22 mouse cellular contexts compared by ENCODE assay signal in genomic region chr9:49630336-49630735, GRCm38 (mm10).
DNase-seq lines count a peak whose midpoint lies in the region; ATAC-seq and TF ChIP-seq lines count a peak whose summit lies in the region.
"Had no signal": no experiment of that assay in that cellular context is flagged by ENCODE, and none has a peak within 500 bp of the region (broad histone marks: within the 10 kb centered on the region; RNA-seq: fewer than 3 reads in every experiment).

No protein-coding gene starts in this region.

- TF ChIP-seq POLR2A in cortical plate, adult 2 months (IDR thresholded peaks at IDR 0.05; ENCODE audit: extremely low read depth, insufficient read depth, low read length) = no peak

- peaks cover 21% of the 10 kb centered on the region for H3K4me1 ChIP-seq in hindbrain, embryonic 14.5 days (replicated peaks; ENCODE audit: control insufficient read depth, insufficient read depth, low read length)
- H3K4me1 ChIP-seq in hindbrain, postnatal 0 days (ENCODE audit: insufficient read depth, low read length) = 0 out of 2 replicates have a peak, but pooled peaks cover 5% of the 10 kb centered on the region
- peaks cover 40% of the 10 kb centered on the region for H3K4me1 ChIP-seq in neural tube, embryonic 13.5 days (replicated peaks)
- H3K4me1 ChIP-seq in cortical plate, adult 2 months (ENCODE audit: control insufficient read depth, insufficient read depth, low read length) = peaks cover 3% of the 10 kb centered on the region
- H3K4me1 ChIP-seq: embryonic facial prominence, embryonic 15.5 days; forebrain, embryonic 10.5 days had no signal

- no peak overlapping the region for H3K4me3 ChIP-seq in hindbrain, embryonic 14.5 days (replicated peaks; ENCODE audit: low read length)
- H3K4me3 ChIP-seq in hindbrain, postnatal 0 days (ENCODE audit: low read length) = no peak overlapping the region
- no peak overlapping the region for H3K4me3 ChIP-seq in neural tube, embryonic 13.5 days
- no peak overlapping the region for H3K4me3 ChIP-seq in cortical plate, adult 2 months (ENCODE audit: insufficient read depth, low read length)
- H3K4me3 ChIP-seq: embryonic facial prominence, embryonic 15.5 days; erythroblast, embryonic 14.5 days; forebrain, embryonic 10.5 days; heart, adult 2 months; heart, embryonic 12.5 days had no signal

- no peak for TF ChIP-seq CTCF in hindbrain, postnatal 0 days (IDR thresholded peaks at IDR 0.05; ENCODE audit: low read depth)
- no peak for TF ChIP-seq CTCF in cortical plate, adult 2 months (IDR thresholded peaks at IDR 0.05; ENCODE audit: extremely low read depth, insufficient read depth, low read length)

- H3K9me3 ChIP-seq in hindbrain, embryonic 14.5 days (ENCODE audit: control insufficient read depth, low read length) = no peaks in the 10 kb centered on the region
- no peaks in the 10 kb centered on the region for H3K9me3 ChIP-seq in hindbrain, postnatal 0 days (ENCODE audit: low read length)
- H3K9me3 ChIP-seq in neural tube, embryonic 13.5 days = no peaks in the 10 kb centered on the region
- H3K9me3 ChIP-seq: embryonic facial prominence, embryonic 15.5 days; forebrain, embryonic 10.5 days; heart, embryonic 12.5 days had no signal

- no peak overlapping the region for H3K4me2 ChIP-seq in hindbrain, embryonic 14.5 days (replicated peaks)
- H3K4me2 ChIP-seq in hindbrain, postnatal 0 days (ENCODE audit: low read depth, low read length) = no peak overlapping the region
- H3K4me2 ChIP-seq in neural tube, embryonic 13.5 days = no peak overlapping the region
- H3K4me2 ChIP-seq: embryonic facial prominence, embryonic 15.5 days; heart, embryonic 12.5 days had no signal

- DNase-seq in cerebellum, adult 9-11 months = peak; percentile 50
- no peak for DNase-seq in cerebellum, adult 8-10 months
- no peak for DNase-seq in hindbrain, embryonic 14.5 days (ENCODE audit: low spot score)
- no peak for DNase-seq in hindbrain, postnatal 0 days (ENCODE audit: low spot score)
- DNase-seq in neural tube, embryonic 10.5 days (ENCODE audit: extremely low spot score, low spot score) = no peak
- DNase-seq in right cerebral cortex, postnatal 36 days (ENCODE audit: low spot score in 2 of 2) = no peak
- DNase-seq: adrenal gland, postnatal 14 days; cerebellum, adult 9-10 months; embryo, embryonic 11 days; gastrocnemius, postnatal 10 days; heart, adult 2 months; heart, postnatal 36 days had no signal

- ATAC-seq in hindbrain, embryonic 14.5 days (ENCODE audit: low FRiP score) = no peak
- no peak for ATAC-seq in hindbrain, postnatal 0 days
- no peak for ATAC-seq in neural tube, embryonic 13.5 days (ENCODE audit: low read depth)
- ATAC-seq: activated CD4-positive, CD25-positive, alpha-beta regulatory T cell, adult 4 months; forebrain, embryonic 16.5 days; intestine, embryonic 16.5 days; Patski had no signal

- no peaks in the 10 kb centered on the region for H3K36me3 ChIP-seq in hindbrain, embryonic 14.5 days (replicated peaks; ENCODE audit: control insufficient read depth, insufficient read depth)
- no peaks in the 10 kb centered on the region for H3K36me3 ChIP-seq in hindbrain, postnatal 0 days (ENCODE audit: insufficient read depth, low read length)
- no peaks in the 10 kb centered on the region for H3K36me3 ChIP-seq in neural tube, embryonic 13.5 days
- H3K36me3 ChIP-seq: embryonic facial prominence, embryonic 15.5 days; forebrain, embryonic 10.5 days; heart, embryonic 12.5 days had no signal

- 0 out of 2 replicates have a peak overlapping the region, but pooled peaks have one; percentile 23 for H3K27ac ChIP-seq in hindbrain, embryonic 14.5 days
- H3K27ac ChIP-seq in hindbrain, postnatal 0 days = no peak overlapping the region
- H3K27ac ChIP-seq in neural tube, embryonic 13.5 days (replicated peaks) = peak overlapping the region; percentile 24; the same call in 1 of the 2 replicates
- H3K27ac ChIP-seq in cortical plate, adult 2 months (ENCODE audit: insufficient read depth, low read length) = peak overlapping the region; percentile 81; the same call in 1 of the 2 replicates
- H3K27ac ChIP-seq: embryonic facial prominence, embryonic 15.5 days; forebrain, embryonic 10.5 days; heart, adult 2 months had no signal

- WGBS in hindbrain, embryonic 14.5 days = 66% methylated on average over 2 of the region's 2 CpGs
- 63% methylated on average over 2 of the region's 2 CpGs for WGBS in hindbrain, postnatal 0 days
- WGBS in neural tube, embryonic 13.5 days = 68% methylated on average over 2 of the region's 2 CpGs

- no peaks in the 10 kb centered on the region for H3K27me3 ChIP-seq in hindbrain, embryonic 14.5 days (ENCODE audit: control insufficient read depth, insufficient read depth, low read length)
- H3K27me3 ChIP-seq in hindbrain, postnatal 0 days (ENCODE audit: insufficient read depth, low read length) = no peaks in the 10 kb centered on the region
- H3K27me3 ChIP-seq in neural tube, embryonic 13.5 days = no peaks in the 10 kb centered on the region
- H3K27me3 ChIP-seq: embryonic facial prominence, embryonic 15.5 days; heart, embryonic 12.5 days; Patski had no signal

- H3K9ac ChIP-seq in hindbrain, embryonic 14.5 days = no peak overlapping the region
- no peak overlapping the region for H3K9ac ChIP-seq in hindbrain, postnatal 0 days (replicated peaks; ENCODE audit: low read length)
- no peak overlapping the region for H3K9ac ChIP-seq in neural tube, embryonic 13.5 days
- H3K9ac ChIP-seq: embryonic facial prominence, embryonic 15.5 days; heart, embryonic 12.5 days had no signal
